Mouse (Mus musculus) hindbrain, embryonic 16.5 days (tissue): Measurements from ENCODE around the gene E030025P04Rik. TPM values are rescaled to one million over a fixed set of nuclear protein-coding genes. Genes with fewer than 3 reads are reported as not detected.

Experiments used
- ATAC-seq: fragments of 200-750 bp; cut with Nextera tagmentation; 2 replicates; pipeline ENCODE4 v1.8.0; 2017; ENCODE audit warnings: moderate TSS enrichment, moderate library complexity
- H3K27ac ChIP-seq: fragments of 300-500 bp; sonication (generic); 2 replicates; pipeline ENCODE4 v1.5.1; 2014; ENCODE audit warnings: low read depth, mild to moderate bottlenecking, control low read depth, low read length, moderate library complexity
- H3K27me3 ChIP-seq: fragments of 300-500 bp; sonication (generic); replicated peaks from 2 replicates; pipeline ENCODE4 v1.6.1; 2014; ENCODE audit warnings: low read length; ENCODE audit not compliant: control insufficient read depth, insufficient read depth
- H3K36me3 ChIP-seq: fragments of 300-500 bp; sonication (generic); 2 replicates; pipeline ENCODE4 v1.6.1; 2014; ENCODE audit warnings: mild to moderate bottlenecking, low read length, moderate library complexity, mixed read lengths; ENCODE audit not compliant: control insufficient read depth, insufficient read depth
- H3K4me1 ChIP-seq: fragments of 300-500 bp; sonication (generic); 2 replicates; pipeline ENCODE4 v1.6.1; 2014; ENCODE audit warnings: low read depth, low read length; ENCODE audit not compliant: control insufficient read depth, insufficient read depth
- H3K4me2 ChIP-seq: fragments of 300-500 bp; sonication (generic); 2 replicates; pipeline ENCODE4 v1.6.1; 2014; ENCODE audit warnings: mild to moderate bottlenecking, low read length, control low read depth, moderate library complexity
- H3K4me3 ChIP-seq: fragments of 300-500 bp; sonication (generic); 2 replicates; pipeline ENCODE4 v1.5.1; 2014; ENCODE audit warnings: mild to moderate bottlenecking, low read length, control low read depth, moderate library complexity
- H3K9ac ChIP-seq: fragments of 300-500 bp; sonication (generic); 2 replicates; pipeline ENCODE4 v1.6.1; 2014; ENCODE audit warnings: low read depth, mild to moderate bottlenecking, control low read depth, low read length, moderate library complexity
- H3K9me3 ChIP-seq: fragments of 300-500 bp; sonication (generic); 2 replicates; pipeline ENCODE4 v1.6.1; 2014; ENCODE audit warnings: mild to moderate bottlenecking, low read length, moderate library complexity; ENCODE audit not compliant: control insufficient read depth
- WGBS: fragments of 180-500 bp; shearing (Covaris S2); extraction: QIAGEN DNeasy Blood & Tissue Kit; methylation state at CpG from one replicate; pipeline ENCODE4 v1.1.7; 2014; 5-methylcytosine and 5-hydroxymethylcytosine counted together
- polyA plus RNA-seq: library from polyadenylated mRNA; unstranded; fragments of >200 nt; fragmentation: Nextera tagmentation; extraction: Ambion mirVana; gene quantifications from 2 replicates; pipeline ENCODE4 v1.2.1, GENCODE M21; 2015

Gene E030025P04Rik
- polyA plus RNA-seq, 1 experiment from 2014 or later = not detected

DNA sequence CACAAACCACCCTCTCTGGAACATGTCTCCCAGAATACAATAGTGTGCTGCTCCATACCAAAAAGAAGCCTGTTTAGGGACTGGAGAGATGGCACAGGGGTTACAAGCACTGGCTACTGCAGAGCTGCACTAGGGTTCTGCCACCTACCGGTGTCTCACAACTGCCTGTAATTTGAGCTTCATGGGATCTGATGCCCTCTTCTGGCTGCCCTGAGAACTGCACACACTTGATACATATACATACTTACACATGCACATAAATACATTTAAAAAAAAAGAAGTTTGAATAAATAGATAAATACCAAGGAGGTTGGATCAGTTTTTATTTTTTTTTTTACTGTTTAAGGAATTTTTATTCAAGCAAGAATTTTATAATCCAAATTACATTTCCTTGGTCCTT is 28.1 kb upstream of the E030025P04Rik start:
- no peak overlapping the region for H3K27ac ChIP-seq
- no peaks in the 10 kb centered on the region for H3K9me3 ChIP-seq
- no peak for ATAC-seq
- H3K4me2 ChIP-seq = no peak overlapping the region
- no peak overlapping the region for H3K9ac ChIP-seq
- WGBS = 87% methylated on average over 1 of the region's 1 CpGs
- H3K36me3 ChIP-seq = no peaks in the 10 kb centered on the region
- no peaks in the 10 kb centered on the region for H3K4me1 ChIP-seq
- H3K4me3 ChIP-seq = no peak overlapping the region
- H3K27me3 ChIP-seq = no peaks in the 10 kb centered on the region

DNA sequence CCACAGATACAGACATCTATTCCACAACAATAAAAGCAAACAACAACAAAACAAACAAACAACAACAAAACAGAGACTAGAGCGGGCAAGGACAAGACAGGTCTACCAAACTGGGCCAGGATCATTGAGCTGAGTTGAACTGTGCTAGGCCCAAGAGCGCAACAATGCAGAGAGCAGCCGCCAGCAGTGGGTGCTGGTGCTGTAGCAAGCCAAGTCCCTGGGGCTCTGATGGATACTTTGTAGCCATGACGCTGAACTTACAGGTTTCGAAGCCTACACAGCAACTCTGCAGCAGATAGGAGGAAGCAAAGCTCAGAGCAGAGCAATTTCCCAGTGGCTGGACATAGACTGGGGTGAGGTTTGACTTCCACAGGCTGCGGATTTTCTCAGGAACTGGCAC is 26.6 kb upstream of the E030025P04Rik start:
- Histone ChIP-seq H3K9ac (no peak overlapping the region), H3K4me1 (no peaks in the 10 kb centered on the region), H3K27ac (no peak overlapping the region), H3K4me2 (no peak overlapping the region), H3K9me3 (no peaks in the 10 kb centered on the region), H3K4me3 (no peak overlapping the region), H3K27me3 (no peaks in the 10 kb centered on the region), H3K36me3 (no peaks in the 10 kb centered on the region)
- ATAC-seq = no peak
- 94% methylated on average over 6 of the region's 6 CpGs for WGBS

DNA sequence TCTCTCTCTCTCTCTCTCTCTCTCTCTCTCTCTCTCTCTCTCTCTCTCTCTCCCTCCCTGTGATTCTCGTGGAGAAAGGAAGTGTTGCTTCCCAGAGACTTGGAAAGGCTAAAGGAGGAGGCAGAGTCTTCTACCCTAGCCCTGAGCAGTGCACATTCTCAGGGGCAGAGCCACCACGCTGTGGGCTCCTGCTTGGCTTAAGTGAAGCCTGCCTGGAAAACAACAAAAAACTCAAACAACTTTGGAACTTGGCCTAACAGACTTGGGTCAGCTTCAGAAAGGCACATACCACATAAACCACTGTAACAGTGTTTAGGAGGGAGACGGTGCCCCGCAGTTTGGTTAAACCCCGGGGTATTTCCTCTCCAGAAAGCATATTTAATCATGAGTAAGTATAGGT is 13.5 kb upstream of the E030025P04Rik start:
- Histone ChIP-seq H3K36me3 (no peaks in the 10 kb centered on the region), H3K4me3 (no peak overlapping the region), H3K9ac (no peak overlapping the region), H3K4me1 (no peaks in the 10 kb centered on the region), H3K27me3 (no peaks in the 10 kb centered on the region), H3K4me2 (no peak overlapping the region), H3K27ac (no peak overlapping the region), H3K9me3 (no peaks in the 10 kb centered on the region)
- no peak for ATAC-seq
- 68% methylated on average over 5 of the region's 5 CpGs for WGBS

DNA sequence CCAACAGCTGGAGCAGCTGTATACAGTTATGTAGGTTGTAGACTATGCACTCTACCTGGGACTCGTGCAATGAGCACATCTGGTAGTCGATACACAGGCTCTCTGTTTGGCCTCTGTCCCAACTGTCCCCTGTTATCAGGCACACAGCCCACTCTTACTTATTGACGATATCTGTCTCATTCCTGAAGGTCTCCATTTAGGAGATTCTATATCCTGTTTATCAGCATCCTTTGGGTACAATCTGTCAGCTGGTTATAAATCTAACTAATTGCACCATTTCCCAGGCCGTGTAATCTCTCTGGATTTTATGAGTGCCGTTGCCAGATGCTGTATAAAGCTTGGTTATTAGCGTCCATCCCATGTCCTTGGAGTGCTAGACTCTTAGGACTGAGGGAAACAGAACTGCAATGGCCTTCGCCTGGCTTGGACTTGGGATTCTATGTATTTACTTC is 747 bp upstream of the E030025P04Rik start:
- ATAC-seq = no peak
- Histone ChIP-seq H3K36me3 (no peaks in the 10 kb centered on the region), H3K9ac (no peak overlapping the region), H3K27ac (no peak overlapping the region), H3K4me3 (no peak overlapping the region), H3K27me3 (no peaks in the 10 kb centered on the region), H3K4me1 (no peaks in the 10 kb centered on the region), H3K9me3 (no peaks in the 10 kb centered on the region), H3K4me2 (no peak overlapping the region)
- WGBS = 54% methylated on average over 7 of the region's 7 CpGs

DNA sequence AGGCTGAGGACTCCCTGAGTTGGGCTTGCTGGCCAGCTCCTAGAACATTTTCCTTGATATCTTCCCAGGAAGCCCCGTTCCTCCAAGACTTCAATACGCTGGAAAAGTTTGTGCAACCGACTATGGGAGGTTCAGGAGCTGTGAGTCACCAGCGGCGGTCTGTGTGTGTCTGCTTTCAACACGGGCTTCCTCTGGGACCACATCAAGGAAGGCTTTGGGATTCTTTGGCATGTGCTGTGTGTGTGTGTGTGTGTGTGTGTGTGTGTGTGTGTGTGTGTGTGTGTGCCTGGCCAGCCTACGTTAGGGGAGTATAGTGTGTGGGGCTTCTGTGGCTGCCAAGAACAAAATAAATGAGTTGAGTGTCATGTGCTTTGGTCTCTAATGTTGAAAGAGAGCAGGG is 17.7 kb downstream of the E030025P04Rik start:
- H3K4me1 ChIP-seq = no peaks in the 10 kb centered on the region
- H3K4me2 ChIP-seq = no peak overlapping the region
- WGBS = 71% methylated on average over 7 of the region's 7 CpGs
- peaks cover 3% of the 10 kb centered on the region; the same call in 1 of the 2 replicates for H3K9me3 ChIP-seq
- no peak overlapping the region for H3K4me3 ChIP-seq
- H3K36me3 ChIP-seq = no peaks in the 10 kb centered on the region
- no peaks in the 10 kb centered on the region for H3K27me3 ChIP-seq
- ATAC-seq = no peak
- no peak overlapping the region for H3K27ac ChIP-seq
- H3K9ac ChIP-seq = no peak overlapping the region

DNA sequence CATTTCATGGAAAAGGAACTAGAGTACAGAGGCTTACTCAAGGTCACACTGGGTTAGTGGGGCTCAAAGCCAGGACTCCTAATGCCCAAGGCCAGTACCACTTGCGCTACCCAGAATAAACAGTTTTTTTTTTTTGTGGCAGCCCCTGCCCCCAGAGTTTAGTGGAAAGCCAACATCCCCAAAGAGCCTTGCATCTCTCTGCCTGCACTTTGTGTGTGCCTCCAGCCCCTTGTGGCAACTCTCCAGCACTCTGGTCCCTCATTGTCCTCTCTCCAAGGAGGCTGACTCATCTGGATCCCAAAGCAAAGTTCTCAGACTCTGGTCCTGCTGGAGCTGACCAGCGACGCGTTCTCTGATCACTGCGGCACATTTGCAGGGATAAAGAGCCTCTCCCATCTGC is 18.7 kb downstream of the E030025P04Rik start:
- H3K9me3 ChIP-seq = peaks cover 2% of the 10 kb centered on the region; the same call in 1 of the 2 replicates
- H3K36me3 ChIP-seq = no peaks in the 10 kb centered on the region
- ATAC-seq = no peak
- 54% methylated on average over 5 of the region's 5 CpGs for WGBS
- no peaks in the 10 kb centered on the region for H3K4me1 ChIP-seq
- no peak overlapping the region for H3K4me2 ChIP-seq
- no peak overlapping the region for H3K27ac ChIP-seq
- no peak overlapping the region for H3K4me3 ChIP-seq
- H3K27me3 ChIP-seq = no peaks in the 10 kb centered on the region
- no peak overlapping the region for H3K9ac ChIP-seq

DNA sequence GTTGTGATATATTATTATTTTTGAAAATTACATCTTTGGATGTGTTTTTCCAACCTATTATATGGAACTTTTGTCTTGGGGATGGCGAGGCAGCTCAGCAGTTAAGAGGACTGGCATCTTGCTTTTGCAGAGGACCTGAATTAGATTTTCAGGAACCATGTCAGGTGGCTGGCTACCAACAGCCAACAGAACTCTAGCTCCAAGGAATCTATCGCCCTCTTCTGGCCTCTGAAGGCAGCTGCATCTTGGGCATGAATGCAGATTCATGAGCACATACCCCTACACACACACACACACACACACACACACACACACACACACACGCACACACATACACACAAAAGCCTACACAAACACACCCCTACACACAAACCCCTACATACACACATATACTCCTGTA is 19.9 kb downstream of the E030025P04Rik start:
- H3K4me3 ChIP-seq = no peak overlapping the region
- no peak overlapping the region for H3K27ac ChIP-seq
- no peak for ATAC-seq
- H3K36me3 ChIP-seq = no peaks in the 10 kb centered on the region
- WGBS = 54% methylated on average over 3 of the region's 3 CpGs
- H3K9ac ChIP-seq = no peak overlapping the region
- H3K4me2 ChIP-seq = no peak overlapping the region
- H3K27me3 ChIP-seq = no peaks in the 10 kb centered on the region
- H3K4me1 ChIP-seq = no peaks in the 10 kb centered on the region
- no peaks in the 10 kb centered on the region for H3K9me3 ChIP-seq

DNA sequence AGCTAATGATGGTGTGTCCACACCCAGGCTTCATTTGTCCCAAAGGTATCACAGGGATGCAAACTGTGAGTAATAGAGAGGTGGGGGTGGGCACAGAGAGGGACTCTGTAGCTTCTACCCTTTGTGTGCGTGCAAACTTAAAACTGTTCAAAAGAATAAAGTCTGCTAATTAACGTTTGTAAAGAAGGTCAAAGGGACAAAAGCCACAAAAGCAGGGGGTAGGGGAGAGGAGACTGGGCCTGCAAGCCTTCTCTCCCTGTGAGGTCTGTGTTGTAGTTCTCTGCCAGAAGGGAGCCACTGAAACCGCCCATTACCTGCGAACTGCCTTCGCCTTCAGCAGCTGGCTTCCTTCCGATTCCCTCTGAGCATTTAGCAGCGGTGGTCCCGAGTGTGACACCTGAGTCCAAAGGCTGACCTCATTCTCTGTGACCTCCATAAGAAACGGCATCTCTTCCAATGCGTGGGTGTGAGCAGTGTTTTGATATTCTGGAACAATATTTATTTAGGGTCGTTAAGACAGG is 34.3 kb downstream of the E030025P04Rik start:
- H3K27ac ChIP-seq = no peak overlapping the region
- no peak overlapping the region for H3K9ac ChIP-seq
- no peaks in the 10 kb centered on the region for H3K27me3 ChIP-seq
- no peak overlapping the region for H3K4me3 ChIP-seq
- peaks cover 18% of the 10 kb centered on the region for H3K4me1 ChIP-seq
- H3K36me3 ChIP-seq = no peaks in the 10 kb centered on the region
- 23% methylated on average over 11 of the region's 11 CpGs for WGBS
- no peak for ATAC-seq
- H3K9me3 ChIP-seq = no peaks in the 10 kb centered on the region
- H3K4me2 ChIP-seq = no peak overlapping the region

DNA sequence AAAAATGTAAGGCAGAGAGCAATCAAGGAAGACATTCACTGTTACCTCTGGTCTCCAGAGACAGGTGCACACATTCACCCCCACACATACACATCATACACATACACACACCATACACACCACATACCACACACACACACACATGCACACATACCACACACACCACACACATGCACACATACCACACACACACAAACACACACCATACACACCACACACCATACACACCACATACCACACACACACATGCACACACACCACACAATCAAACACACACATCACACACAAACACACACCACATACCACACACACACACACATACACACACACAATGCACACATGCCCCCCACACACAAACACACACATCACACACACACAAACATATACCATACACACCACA is 35.1 kb downstream of the E030025P04Rik start:
- no peak overlapping the region for H3K4me3 ChIP-seq
- no peak overlapping the region for H3K27ac ChIP-seq
- no peak for ATAC-seq
- H3K27me3 ChIP-seq = no peaks in the 10 kb centered on the region
- peaks cover 18% of the 10 kb centered on the region for H3K4me1 ChIP-seq
- H3K4me2 ChIP-seq = no peak overlapping the region
- no peak overlapping the region for H3K9ac ChIP-seq
- no peaks in the 10 kb centered on the region for H3K36me3 ChIP-seq
- no peaks in the 10 kb centered on the region for H3K9me3 ChIP-seq
